Mouse (Mus musculus) midbrain, embryonic 16.5 days (tissue): ENCODE results near the gene Hspb2. TPM values are rescaled to one million over a fixed set of nuclear protein-coding genes. Genes with fewer than 3 reads are reported as not detected.

Experiments used
- ATAC-seq: fragments of 200-750 bp; cut with Nextera tagmentation; 2 replicates; pipeline ENCODE4 v1.8.0; 2017; ENCODE audit warnings: moderate TSS enrichment
- H3K27ac ChIP-seq: fragments of 300-500 bp; sonication (generic); 2 replicates; pipeline ENCODE4 v1.5.1; 2014; ENCODE audit warnings: mild to moderate bottlenecking, low read length, mixed read lengths
- H3K27me3 ChIP-seq: fragments of 300-500 bp; sonication (generic); 2 replicates; pipeline ENCODE4 v1.6.1; 2014; ENCODE audit warnings: low read depth, low read length, mixed read lengths; ENCODE audit not compliant: control insufficient read depth, insufficient read depth
- H3K36me3 ChIP-seq: fragments of 300-500 bp; sonication (generic); 2 replicates; pipeline ENCODE4 v1.6.1; 2014; ENCODE audit warnings: mild to moderate bottlenecking, low read length, moderate library complexity, mixed read lengths; ENCODE audit not compliant: control insufficient read depth, insufficient read depth
- H3K4me1 ChIP-seq: fragments of 300-500 bp; sonication (generic); 2 replicates; pipeline ENCODE4 v1.6.1; 2014; ENCODE audit warnings: mild to moderate bottlenecking, low read length, mixed read lengths; ENCODE audit not compliant: control insufficient read depth, insufficient read depth
- H3K4me2 ChIP-seq: fragments of 300-500 bp; sonication (generic); 2 replicates; pipeline ENCODE4 v1.6.1; 2014; ENCODE audit warnings: mild to moderate bottlenecking, low read length, mixed read lengths
- H3K4me3 ChIP-seq: fragments of 300-500 bp; sonication (generic); 2 replicates; pipeline ENCODE4 v1.5.1; 2014; ENCODE audit warnings: low read depth, mild to moderate bottlenecking, low read length, moderate library complexity, mixed read lengths
- H3K9ac ChIP-seq: fragments of 300-500 bp; sonication (generic); 2 replicates; pipeline ENCODE4 v1.6.1; 2014; ENCODE audit warnings: low read depth, low read length, mixed read lengths
- H3K9me3 ChIP-seq: fragments of 300-500 bp; sonication (generic); replicated peaks from 2 replicates; pipeline ENCODE4 v1.6.1; 2014; ENCODE audit warnings: mild to moderate bottlenecking, low read length, mixed read lengths; ENCODE audit not compliant: control insufficient read depth, poor library complexity, severe bottlenecking
- WGBS: fragments of 180-500 bp; shearing (Covaris S2); extraction: QIAGEN DNeasy Blood & Tissue Kit; methylation state at CpG from one replicate; pipeline ENCODE4 v1.1.7; 2014; 5-methylcytosine and 5-hydroxymethylcytosine counted together
- polyA plus RNA-seq: library from polyadenylated mRNA; unstranded; fragments of >200 nt; fragmentation: Nextera tagmentation; extraction: Ambion mirVana; gene quantifications from 2 replicates; pipeline ENCODE4 v1.2.1, GENCODE M21; 2015

The Hspb2 gene
- polyA plus RNA-seq, 1 experiment from 2014 or later: 0.84 TPM

DNA sequence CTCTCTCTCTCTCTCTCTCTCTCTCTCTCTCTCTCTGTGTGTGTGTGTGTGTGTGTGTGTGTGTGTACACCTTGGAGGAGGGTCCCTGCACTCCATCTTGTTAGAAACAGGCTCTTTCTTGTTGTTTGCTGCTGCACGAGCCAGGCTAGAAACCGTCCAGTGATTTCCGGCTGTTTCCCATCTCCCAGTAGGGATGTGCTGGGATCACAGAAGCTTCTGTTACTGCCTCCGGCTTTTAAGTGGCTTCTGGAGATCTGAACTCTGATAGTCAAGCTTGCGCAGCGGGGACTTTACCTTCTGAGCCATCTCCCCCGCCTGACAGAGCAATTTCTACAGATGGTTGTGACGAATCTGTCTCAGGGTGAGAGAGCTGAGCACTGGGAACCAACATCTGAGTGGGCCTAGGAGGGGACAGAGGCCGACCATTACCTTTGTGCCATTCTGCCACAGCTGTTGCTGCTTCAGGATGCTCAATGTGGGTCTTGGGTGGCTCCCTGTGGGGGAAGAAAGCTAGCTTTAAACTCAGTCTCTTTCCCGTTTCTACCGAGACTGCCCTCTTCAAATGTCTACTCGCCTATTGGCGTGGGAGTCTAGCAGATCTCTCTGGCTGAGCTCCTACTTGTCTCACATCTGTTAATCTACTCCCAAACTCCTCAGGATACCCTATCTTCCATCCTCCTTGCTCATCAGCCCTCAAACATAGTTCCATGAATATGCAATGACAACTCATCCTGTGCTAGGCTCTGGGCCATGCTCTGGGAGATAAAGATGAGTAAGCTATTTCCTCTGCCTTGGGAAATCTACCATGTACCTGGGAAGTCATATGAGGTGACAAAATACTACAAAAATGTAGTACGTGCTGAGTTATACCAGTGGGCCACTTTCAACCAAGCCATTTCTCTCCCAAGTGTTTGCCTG is 11.0 kb downstream of the Hspb2 start:
- Histone ChIP-seq H3K9ac (no peak overlapping the region), H3K27ac (no peak overlapping the region), H3K36me3 (no peaks in the 10 kb centered on the region), H3K27me3 (no peaks in the 10 kb centered on the region), H3K4me2 (no peak overlapping the region), H3K4me1 (peaks cover 6% of the 10 kb centered on the region), H3K4me3 (no peak overlapping the region), H3K9me3 (no peaks in the 10 kb centered on the region)
- 86% methylated on average over 14 of the region's 14 CpGs for WGBS
- no peak for ATAC-seq

DNA sequence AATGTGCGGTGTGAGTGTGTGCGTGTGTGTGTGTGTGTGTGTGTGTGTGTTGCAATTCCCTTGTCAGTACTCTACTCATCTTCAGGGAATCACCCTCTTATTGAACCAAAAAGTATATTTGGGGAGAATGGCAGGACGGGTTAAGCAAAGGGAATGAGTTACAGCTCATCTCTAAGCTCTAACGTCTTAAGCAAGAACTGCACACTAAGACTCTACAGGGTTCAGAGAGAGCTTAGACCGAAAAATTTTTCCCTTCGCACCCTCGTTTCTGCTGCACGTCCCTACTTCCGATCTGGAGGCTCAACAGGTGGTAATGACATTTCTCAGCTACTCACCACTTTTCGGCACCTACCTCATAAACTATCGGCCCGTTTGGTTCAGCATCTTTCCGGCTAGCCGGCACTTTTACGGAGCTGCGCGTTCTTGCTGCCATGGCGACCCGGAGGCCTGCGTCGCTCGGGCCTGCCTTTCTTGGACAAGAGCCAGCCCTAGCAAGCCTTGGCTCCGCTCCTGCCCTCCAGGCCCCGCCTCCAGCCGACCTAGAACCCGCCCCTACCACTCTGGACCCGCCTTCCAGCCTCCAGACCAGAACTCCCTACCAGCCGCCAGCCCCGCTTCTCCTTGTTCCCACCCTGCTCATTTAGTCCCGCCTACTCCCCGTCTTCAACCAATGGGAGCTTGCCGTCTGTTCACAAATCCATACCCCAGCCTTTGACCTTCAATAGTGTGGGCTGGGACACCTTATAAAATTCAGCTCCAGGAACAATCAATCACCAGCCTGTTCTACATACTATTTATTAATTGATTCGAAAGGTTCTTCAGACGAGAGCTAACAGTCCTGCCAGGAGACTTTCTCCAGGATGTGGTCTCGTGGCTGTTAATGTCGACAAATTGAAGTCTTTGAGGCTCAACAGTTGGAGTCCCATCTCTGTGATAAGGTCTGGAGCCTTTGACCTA is 13.0 kb downstream of the Hspb2 start, which contains the start of gene Dixdc1:
Gene Dixdc1, minus strand, starts transcription at position 604 of the 957 bp plus-strand sequence.
- no peak within 1 kb of the TSS for H3K27ac ChIP-seq
- H3K9me3 ChIP-seq: no peaks in the 10 kb centered on the region
- 13% methylated on average over 36 of the region's 36 CpGs for WGBS
- peak within 1 kb of the TSS; percentile 78 for H3K4me2 ChIP-seq
- peaks cover 9% of the 10 kb centered on the region for H3K4me1 ChIP-seq
- H3K27me3 ChIP-seq: no peaks in the 10 kb centered on the region
- H3K36me3 ChIP-seq: no peaks in the 10 kb centered on the region
- peak within 1 kb of the TSS; percentile 43 for H3K9ac ChIP-seq
- ATAC-seq: peak; percentile 94
- peak within 1 kb of the TSS; percentile 42 for H3K4me3 ChIP-seq

DNA sequence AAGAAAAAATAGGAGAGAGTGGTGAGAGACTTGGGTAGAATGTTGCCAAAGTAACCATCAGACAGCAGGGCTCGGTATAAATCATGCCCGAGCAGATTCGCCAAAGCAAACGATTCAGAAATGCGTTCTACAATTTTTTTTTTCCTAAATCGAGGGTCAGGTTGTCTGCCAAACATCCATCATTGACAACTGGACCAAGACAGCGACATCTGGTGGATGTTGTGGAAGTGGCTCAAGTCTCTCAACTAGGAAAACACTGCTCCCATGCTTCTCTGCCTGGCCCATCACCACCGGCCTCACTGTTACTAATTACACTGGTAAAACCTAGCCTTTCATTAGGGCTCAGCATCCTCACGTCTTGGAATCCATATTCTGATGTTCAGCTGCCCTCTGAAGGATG is 17.2 kb downstream of the Hspb2 start:
- no peaks in the 10 kb centered on the region for H3K27me3 ChIP-seq
- no peak overlapping the region for H3K27ac ChIP-seq
- H3K4me3 ChIP-seq: peak overlapping the region; percentile 14; the same call in 1 of the 2 replicates
- peaks cover 13% of the 10 kb centered on the region for H3K4me1 ChIP-seq
- peak overlapping the region; percentile 35 for H3K4me2 ChIP-seq
- no peaks in the 10 kb centered on the region for H3K36me3 ChIP-seq
- 4% methylated on average over 9 of the region's 9 CpGs for WGBS
- no peak for ATAC-seq
- H3K9me3 ChIP-seq: no peaks in the 10 kb centered on the region
- H3K9ac ChIP-seq: peak overlapping the region; percentile 31; the same call in 1 of the 2 replicates

DNA sequence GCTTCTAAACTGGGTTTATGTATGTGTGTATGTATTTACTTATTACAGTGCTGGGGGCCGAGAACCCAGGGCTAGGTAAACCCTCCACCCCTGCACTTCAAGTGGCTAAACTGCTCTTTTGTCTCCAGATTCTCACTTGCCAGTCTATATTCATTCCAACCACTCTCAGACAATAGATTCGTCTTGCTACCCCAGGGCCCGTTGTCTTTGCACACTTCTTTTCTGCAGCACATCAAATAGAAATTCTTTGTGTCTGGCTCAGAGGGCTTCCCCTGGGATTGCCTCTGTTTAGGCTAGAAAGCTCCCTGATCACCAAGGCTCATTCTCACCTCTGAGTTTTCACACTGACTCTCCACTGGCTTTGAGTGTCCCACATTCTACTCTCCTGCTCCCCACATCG is 19.6 kb downstream of the Hspb2 start:
- H3K9ac ChIP-seq: no peak overlapping the region
- no peak overlapping the region for H3K27ac ChIP-seq
- H3K4me2 ChIP-seq: no peak overlapping the region
- no peaks in the 10 kb centered on the region for H3K36me3 ChIP-seq
- H3K4me3 ChIP-seq: no peak overlapping the region
- H3K27me3 ChIP-seq: no peaks in the 10 kb centered on the region
- WGBS: 4% methylated on average over 4 of the region's 4 CpGs
- no peaks in the 10 kb centered on the region for H3K9me3 ChIP-seq
- H3K4me1 ChIP-seq: peaks cover 11% of the 10 kb centered on the region
- no peak for ATAC-seq

DNA sequence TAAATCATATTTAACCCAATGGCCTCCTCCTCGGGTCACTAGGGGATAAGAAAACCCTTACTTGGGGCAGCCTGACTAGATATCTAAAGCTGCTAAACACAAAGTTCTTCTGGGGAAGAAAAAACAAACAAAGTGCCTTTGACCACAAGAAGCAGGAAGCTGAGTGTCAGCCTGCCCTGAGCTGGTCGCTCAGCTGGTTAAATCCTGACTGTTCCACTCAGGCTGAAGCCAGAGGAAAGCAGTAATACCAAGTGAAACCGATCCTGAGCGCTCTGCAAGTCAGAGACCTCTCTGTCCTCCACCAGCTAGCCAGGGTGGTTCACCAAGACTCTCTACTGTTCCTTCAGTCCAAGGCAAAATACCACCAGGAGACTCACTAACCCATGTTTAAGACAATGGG is 22.6 kb downstream of the Hspb2 start:
- Histone ChIP-seq H3K27ac (no peak overlapping the region), H3K27me3 (no peaks in the 10 kb centered on the region), H3K4me2 (no peak overlapping the region), H3K4me3 (no peak overlapping the region), H3K9ac (no peak overlapping the region), H3K36me3 (no peaks in the 10 kb centered on the region), H3K9me3 (no peaks in the 10 kb centered on the region), H3K4me1 (peaks cover 33% of the 10 kb centered on the region)
- WGBS: 66% methylated on average over 4 of the region's 4 CpGs
- ATAC-seq: no peak

DNA sequence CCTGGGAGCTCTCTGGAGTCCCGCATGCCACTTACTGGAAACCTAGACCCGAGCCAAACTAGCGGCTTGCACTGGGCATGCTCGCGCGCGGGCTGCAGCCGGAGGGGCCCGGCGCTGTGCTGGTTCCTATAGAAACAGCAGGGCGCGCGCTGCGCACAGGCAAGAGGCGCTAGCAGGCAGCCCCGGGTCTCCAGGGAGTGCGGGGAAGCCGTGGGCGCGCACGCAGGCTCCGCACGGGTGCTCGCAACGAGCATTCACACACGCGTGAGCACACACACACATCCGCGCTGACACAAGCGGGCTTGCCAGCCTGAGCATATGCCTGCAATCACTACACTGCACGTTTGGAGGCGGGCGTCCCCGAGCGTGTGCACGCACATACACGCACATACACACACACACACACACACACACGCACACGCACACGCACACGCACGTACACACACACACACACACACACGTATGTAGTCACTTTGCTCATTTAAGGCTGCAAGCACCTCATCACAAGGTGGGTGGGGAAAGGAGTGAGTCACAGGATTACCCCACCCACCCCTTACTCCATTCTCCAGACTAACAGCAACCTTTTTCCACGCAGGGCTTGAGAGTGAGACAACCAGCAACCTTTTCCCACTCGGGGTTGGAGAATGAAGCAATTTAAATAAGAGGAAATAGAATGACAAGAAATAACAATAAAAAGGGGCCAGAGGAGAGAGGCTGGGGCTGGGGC is 24.1 kb downstream of the Hspb2 start:
- Histone ChIP-seq H3K27me3 (no peaks in the 10 kb centered on the region), H3K4me1 (peaks cover 46% of the 10 kb centered on the region), H3K9ac (peak overlapping the region; percentile 82), H3K4me3 (peak overlapping the region; percentile 66), H3K27ac (peak overlapping the region; percentile 91), H3K9me3 (no peaks in the 10 kb centered on the region), H3K36me3 (no peaks in the 10 kb centered on the region), H3K4me2 (peak overlapping the region; percentile 86)
- peak; percentile 99 for ATAC-seq
- WGBS: under 1% methylated on average over 45 of the region's 45 CpGs

DNA sequence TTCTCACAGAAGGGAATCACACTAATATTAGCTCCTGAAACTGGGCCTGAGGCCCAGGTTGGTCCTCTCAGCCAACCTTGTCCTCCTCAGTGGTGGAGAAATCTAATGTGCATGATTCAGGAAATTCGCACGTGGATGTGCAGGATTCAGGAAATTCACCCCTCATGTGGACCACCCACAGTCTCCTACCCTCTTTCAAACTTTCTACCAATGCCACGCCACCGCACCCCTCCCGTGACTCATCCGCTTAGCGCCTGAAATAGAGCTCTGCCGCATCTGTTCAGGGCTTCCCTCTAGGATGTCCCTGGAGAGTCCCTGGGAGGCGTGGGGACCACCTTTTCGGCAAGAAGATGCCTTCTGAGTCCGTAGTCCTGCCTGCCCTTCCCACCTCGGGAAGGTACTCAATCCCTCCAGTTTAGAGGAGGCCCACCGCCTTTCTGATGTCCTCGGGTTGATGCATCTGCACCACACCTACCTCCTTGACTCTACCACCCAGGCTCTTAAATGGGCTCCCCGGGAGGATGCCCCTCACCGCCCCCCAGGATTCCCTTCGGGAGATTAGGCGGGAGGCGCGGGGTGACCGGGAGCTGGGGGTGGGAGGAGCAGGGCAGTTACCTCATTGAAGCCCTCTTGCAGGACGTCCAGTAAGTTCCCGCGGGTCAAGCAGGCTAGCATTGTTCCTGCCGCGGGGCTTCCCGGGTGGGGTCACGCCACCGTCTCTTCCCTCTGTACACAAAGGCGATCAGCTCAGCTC is 24.8 kb downstream of the Hspb2 start:
- Histone ChIP-seq H3K36me3 (no peaks in the 10 kb centered on the region), H3K27ac (peak overlapping the region; percentile 91), H3K9me3 (no peaks in the 10 kb centered on the region), H3K27me3 (no peaks in the 10 kb centered on the region), H3K4me3 (peak overlapping the region; percentile 66), H3K4me2 (peak overlapping the region; percentile 86), H3K4me1 (peaks cover 49% of the 10 kb centered on the region), H3K9ac (peak overlapping the region; percentile 82)
- 1% methylated on average over 30 of the region's 30 CpGs for WGBS
- ATAC-seq: peak; percentile 44
